Mouse (Mus musculus) bone marrow macrophage, adult 2 months (primary cell): Measurements from ENCODE around the gene Lax1. TPM values are rescaled to one million over a fixed set of nuclear protein-coding genes. Genes with fewer than 3 reads are reported as not detected.
"Not testable (repeated sequence)": the region's sequence is repeated elsewhere in the genome, so short reads cannot be mapped to it uniquely, and the experiment has no call there.

Experiments used
- H3K27ac ChIP-seq: 2 replicates; pipeline ENCODE4 v1.5.1; 2012; ENCODE audit warnings: low read depth, low read length; ENCODE audit not compliant: insufficient read depth
- H3K4me1 ChIP-seq: 2 replicates; pipeline ENCODE4 v1.6.1; 2012; ENCODE audit warnings: low read length; ENCODE audit not compliant: control insufficient read depth, insufficient read depth
- H3K4me3 ChIP-seq: 2 replicates; pipeline ENCODE4 v1.5.1; 2012; ENCODE audit warnings: mild to moderate bottlenecking, low read length, moderate library complexity; ENCODE audit not compliant: insufficient read depth
- CTCF ChIP-seq: IDR thresholded peaks from 2 replicates; pipeline ENCODE4 v1.5.1; 2012; ENCODE audit warnings: low read depth, mild to moderate bottlenecking, low read length, moderate library complexity
- POLR2A ChIP-seq: IDR thresholded peaks from 2 replicates; pipeline ENCODE4 v1.6.1; 2012; ENCODE audit warnings: mild to moderate bottlenecking, low read depth, low read length, borderline replicate concordance
- polyA plus RNA-seq: library from polyadenylated mRNA; stranded (reverse); fragments of >200 nt; gene quantifications from 2 replicates; pipeline ENCODE4 v1.2.4, GENCODE M21; 2012; ENCODE audit not compliant: missing spikeins, insufficient read depth, insufficient read length

The Lax1 gene
- polyA plus RNA-seq, 1 experiment: not detected

DNA sequence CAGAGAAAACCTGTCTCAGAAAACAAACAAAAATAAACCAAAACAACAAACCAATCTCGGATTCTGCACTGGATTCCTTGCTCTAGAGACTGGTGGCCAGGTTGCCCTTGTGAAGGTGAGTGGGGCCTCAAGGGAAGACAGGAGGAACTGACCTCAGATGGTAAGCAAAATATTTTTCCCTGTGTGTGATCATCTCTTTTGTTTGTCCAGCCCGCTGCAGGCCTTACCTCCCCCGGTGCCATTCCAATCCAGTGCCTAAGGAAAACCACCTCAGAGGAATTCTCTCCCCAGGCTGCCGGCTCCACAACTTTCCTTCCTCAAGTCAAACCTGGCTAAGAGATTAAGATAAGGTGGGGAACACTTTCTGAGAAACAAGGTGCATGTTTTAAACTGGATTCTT lies 2.3 kb upstream of the Lax1 start:
- no peak for TF ChIP-seq POLR2A
- no peak for TF ChIP-seq CTCF
- Histone ChIP-seq H3K4me3 (no peak overlapping the region), H3K4me1 (no peaks in the 10 kb centered on the region), H3K27ac (no peak overlapping the region)

DNA sequence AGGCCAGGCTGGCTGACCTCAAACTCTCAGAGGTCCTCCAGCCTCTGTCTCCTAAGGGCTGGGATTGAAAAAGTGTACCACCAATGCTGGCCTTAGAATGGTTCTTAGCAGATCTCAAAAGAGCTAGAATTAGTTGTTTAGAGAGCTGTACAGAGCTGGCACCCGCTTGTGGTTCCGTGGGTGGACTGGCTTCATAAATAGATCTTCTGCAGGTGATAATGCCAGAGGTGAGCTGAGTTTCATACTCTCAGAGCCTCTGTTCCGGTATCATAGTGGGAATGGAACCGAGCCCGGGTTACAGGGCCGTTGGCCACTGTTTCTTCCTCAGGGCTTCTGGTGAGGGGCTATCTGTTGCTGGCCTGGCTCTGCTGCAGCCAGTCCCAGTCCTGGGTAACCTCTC lies 1.1 kb upstream of the Lax1 start:
- Histone ChIP-seq H3K4me1 (peaks cover 2% of the 10 kb centered on the region), H3K4me3 (no peak overlapping the region), H3K27ac (no peak overlapping the region)
- TF ChIP-seq POLR2A (no peak), CTCF (no peak)

DNA sequence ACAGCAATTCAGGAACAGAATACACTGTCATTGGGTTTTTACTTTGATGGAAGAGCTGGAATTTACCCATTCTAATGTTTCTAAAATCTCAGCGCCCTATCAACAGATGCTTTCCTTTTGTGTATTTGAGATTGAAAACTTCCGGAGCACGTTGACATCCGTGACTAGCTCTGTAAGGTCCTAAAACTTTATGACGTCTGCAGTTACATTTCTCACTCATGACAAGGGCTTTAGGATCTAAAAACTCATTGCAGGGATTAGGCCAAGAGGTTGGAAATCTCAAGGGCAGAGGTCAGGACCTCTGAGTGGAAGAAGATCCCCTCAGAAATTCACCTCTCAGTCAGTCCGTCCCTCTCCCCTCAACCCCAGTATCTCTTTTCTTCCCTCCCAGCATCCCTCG lies 1.6 kb downstream of the Lax1 start:
- H3K4me1 ChIP-seq: peaks cover 8% of the 10 kb centered on the region
- no peak overlapping the region for H3K4me3 ChIP-seq
- TF ChIP-seq CTCF: no peak
- no peak for TF ChIP-seq POLR2A
- H3K27ac ChIP-seq: no peak overlapping the region

GRCm38 (mm10) chr1:133685749-133686519 lies 4.0 kb downstream of the Lax1 start:
- Histone ChIP-seq H3K27ac (peak overlapping the region; percentile 22; the same call in 1 of the 2 replicates), H3K4me3 (no peak overlapping the region), H3K4me1 (peaks cover 8% of the 10 kb centered on the region)
- TF ChIP-seq POLR2A: no peak
- no peak for TF ChIP-seq CTCF

DNA sequence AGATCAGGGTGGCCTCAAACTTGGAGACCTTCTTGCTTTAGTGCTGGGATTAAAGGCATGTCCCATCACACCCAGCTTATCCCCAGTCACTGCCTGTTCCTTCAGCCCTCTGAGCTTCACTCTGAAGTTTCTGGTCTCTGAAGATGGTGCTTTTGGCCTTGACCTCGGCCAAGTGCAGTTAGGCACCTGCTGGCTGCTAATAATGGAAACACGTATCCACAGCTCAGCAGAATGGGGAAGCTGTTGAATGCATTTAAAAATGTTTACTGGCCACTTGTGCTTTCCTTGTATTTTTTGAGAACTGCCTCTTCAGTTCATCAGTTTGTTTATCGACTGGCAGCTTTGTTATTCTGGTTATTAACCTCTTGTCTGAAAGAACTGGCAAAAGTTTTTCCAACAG lies 18.1 kb downstream of the Lax1 start:
- H3K27ac ChIP-seq: peak overlapping the region; percentile 28; the same call in 1 of the 2 replicates
- no peak overlapping the region for H3K4me3 ChIP-seq
- peaks cover 17% of the 10 kb centered on the region for H3K4me1 ChIP-seq
- TF ChIP-seq CTCF (no peak), POLR2A (no peak)

DNA sequence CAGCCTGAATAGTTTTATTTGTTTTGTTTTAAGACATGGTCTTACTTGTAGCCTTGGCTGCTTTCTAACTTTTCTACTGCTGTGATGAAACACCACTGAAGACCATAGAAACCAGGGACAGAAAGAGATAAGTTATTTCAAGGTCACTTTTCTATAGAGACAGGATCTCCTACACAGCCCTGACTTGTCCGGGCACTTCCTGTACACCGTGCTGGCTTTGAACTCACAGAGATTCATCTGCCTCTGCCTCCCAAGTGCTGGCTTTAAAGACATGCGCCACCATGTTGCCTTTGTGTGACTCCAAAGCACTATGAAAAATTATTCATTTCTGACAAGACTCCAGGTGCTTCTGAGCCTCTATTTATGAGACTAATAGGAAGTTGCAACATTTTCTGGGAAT lies 18.6 kb downstream of the Lax1 start:
- no peak for TF ChIP-seq POLR2A
- TF ChIP-seq CTCF: no peak
- peaks cover 17% of the 10 kb centered on the region for H3K4me1 ChIP-seq
- no peak overlapping the region for H3K4me3 ChIP-seq
- no peak overlapping the region for H3K27ac ChIP-seq

DNA sequence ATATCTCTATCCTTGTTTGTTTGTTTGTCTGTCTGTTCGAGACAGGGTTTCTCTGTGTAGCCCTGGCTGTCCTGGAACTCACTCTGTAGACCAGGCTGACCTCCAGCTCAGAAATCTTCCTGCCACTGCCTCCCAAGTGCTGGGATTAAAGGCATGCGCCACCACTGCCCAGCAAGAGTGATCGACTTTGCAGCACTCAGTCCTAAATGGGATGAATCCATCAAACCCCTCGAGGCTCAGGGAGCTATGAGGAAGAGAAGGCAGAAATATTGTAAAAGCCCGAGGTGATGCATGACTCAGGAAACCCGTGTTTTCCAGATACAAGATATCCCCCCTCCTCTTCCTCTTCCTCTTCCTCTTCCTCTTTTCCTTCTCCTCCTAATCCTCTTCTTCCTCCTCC lies 19.1 kb downstream of the Lax1 start:
- TF ChIP-seq CTCF (no peak), POLR2A (no peak)
- H3K27ac ChIP-seq: no peak overlapping the region
- H3K4me1 ChIP-seq: peaks cover 17% of the 10 kb centered on the region
- H3K4me3 ChIP-seq: no peak overlapping the region

- Histone ChIP-seq H3K4me3 (no peak overlapping the region), H3K27ac (no peak overlapping the region), H3K4me1 (peaks cover 17% of the 10 kb centered on the region)
- TF ChIP-seq CTCF: no peak
Measured at GRCm38 (mm10) chr1:133670190-133670589, 19.7 kb downstream of the Lax1 start.

GRCm38 (mm10) chr1:133668618-133669017 lies 21.3 kb downstream of the Lax1 start:
- no peak overlapping the region for H3K4me3 ChIP-seq
- H3K27ac ChIP-seq: no peak overlapping the region
- TF ChIP-seq POLR2A (no peak), CTCF (no peak)
- H3K4me1 ChIP-seq: peaks cover 17% of the 10 kb centered on the region

DNA sequence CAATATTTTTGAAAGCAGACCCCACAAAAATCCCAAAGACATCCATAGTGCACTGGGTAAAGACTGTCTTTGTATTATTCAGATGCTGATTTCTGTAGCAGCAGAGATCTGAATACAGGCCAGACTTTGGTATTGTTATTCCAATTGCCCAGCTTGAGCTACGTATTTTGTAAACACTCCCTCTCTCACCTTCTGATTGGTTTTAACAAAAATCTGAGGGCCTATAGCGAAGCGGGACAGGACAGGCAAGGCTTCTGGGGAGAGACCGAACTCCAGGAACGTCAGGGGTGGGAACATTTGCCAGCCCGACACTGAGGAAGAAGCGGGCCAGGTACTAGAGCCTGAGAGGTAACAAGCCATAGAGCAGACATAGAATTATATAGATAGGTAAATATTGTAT lies 22.2 kb downstream of the Lax1 start:
- Histone ChIP-seq H3K27ac (no peak overlapping the region), H3K4me1 (peaks cover 17% of the 10 kb centered on the region), H3K4me3 (no peak overlapping the region)
- TF ChIP-seq CTCF: no peak
- no peak for TF ChIP-seq POLR2A

DNA sequence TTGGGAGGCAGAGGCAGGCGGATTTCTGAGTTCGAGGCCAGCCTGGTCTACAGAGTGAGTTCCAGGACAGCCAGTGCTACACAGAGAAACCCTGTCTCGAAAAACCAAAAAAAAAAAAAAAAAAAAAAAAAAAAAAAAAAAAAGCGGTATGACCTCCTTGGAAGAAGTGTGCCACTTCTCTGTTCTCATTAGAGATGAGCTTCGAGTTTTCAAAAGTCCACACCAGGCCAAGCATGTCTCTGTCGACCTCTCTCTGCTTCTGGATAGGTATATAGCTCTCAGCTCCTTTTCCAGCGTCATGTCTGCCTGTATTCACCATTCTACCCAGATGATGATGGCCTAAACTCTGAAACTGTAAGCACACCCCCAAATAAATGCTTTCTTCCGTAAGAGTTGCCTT lies 24.2 kb downstream of the Lax1 start:
- H3K4me3 ChIP-seq, H3K27ac ChIP-seq, H3K4me1 ChIP-seq: not testable (repeated sequence)
